Comparison of ENCODE assay signal across 21 mouse cellular contexts in the genomic region with DNA sequence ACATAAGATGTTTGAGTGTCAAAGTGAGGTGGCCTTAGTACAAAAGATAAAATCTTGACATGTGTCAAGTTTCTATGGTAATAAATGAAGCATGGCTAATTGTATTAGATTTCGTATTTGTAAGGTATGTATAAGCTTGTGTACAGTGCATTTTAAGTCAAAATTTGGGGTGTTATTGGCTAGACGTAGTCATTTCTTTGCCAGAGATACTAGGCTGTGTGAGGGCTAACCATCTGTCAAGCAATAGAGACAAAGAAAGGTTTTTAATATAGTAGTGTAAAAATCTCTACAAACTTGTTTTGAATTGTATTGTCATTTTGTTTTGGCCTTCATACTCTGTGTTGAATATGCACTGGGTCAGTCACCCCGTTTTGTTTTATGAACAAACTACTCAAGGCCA. TPM values are rescaled to one million over a fixed set of nuclear protein-coding genes. Genes with fewer than 3 reads are reported as not detected.
DNase-seq lines count a peak whose midpoint lies in the region; ATAC-seq and TF ChIP-seq lines count a peak whose summit lies in the region.
"Had no signal": no experiment of that assay in that cellular context is flagged by ENCODE, and none has a peak within 500 bp of the region (broad histone marks: within the 10 kb centered on the region; RNA-seq: fewer than 3 reads in every experiment).

No protein-coding gene starts in this region.

- no peak overlapping the region for H3K4me2 ChIP-seq in forebrain, postnatal 0 days (ENCODE audit: low read depth)
- H3K4me2 ChIP-seq in forebrain, embryonic 12.5 days: no peak overlapping the region
- no peak overlapping the region for H3K4me2 ChIP-seq in liver, embryonic 11.5 days
- H3K4me2 ChIP-seq: embryonic facial prominence, embryonic 12.5 days; hindbrain, embryonic 13.5 days had no signal

- no peak overlapping the region for H3K27ac ChIP-seq in forebrain, postnatal 0 days (ENCODE audit: low read depth, low read length)
- H3K27ac ChIP-seq in forebrain, embryonic 12.5 days: no peak overlapping the region
- no peak overlapping the region for H3K27ac ChIP-seq in liver, adult 2 months (replicated peaks; ENCODE audit: insufficient read depth, low read depth, low read length)
- H3K27ac ChIP-seq in liver, embryonic 11.5 days (ENCODE audit: low read depth, low read length): no peak overlapping the region
- H3K27ac ChIP-seq: embryonic facial prominence, embryonic 12.5 days; heart, embryonic 10.5 days; hindbrain, embryonic 13.5 days; hindbrain, postnatal 0 days had no signal

- H3K9me3 ChIP-seq in forebrain, postnatal 0 days (ENCODE audit: low read length): no peaks in the 10 kb centered on the region
- H3K9me3 ChIP-seq in forebrain, embryonic 12.5 days: no peaks in the 10 kb centered on the region
- H3K9me3 ChIP-seq in liver, embryonic 11.5 days (ENCODE audit: control insufficient read depth, low read length): no peaks in the 10 kb centered on the region
- H3K9me3 ChIP-seq: embryonic facial prominence, embryonic 12.5 days; heart, embryonic 10.5 days; hindbrain, embryonic 13.5 days had no signal

- no peaks in the 10 kb centered on the region for H3K36me3 ChIP-seq in forebrain, postnatal 0 days (ENCODE audit: insufficient read depth)
- no peaks in the 10 kb centered on the region for H3K36me3 ChIP-seq in forebrain, embryonic 12.5 days (replicated peaks)
- no peaks in the 10 kb centered on the region for H3K36me3 ChIP-seq in liver, adult 2 months (ENCODE audit: control insufficient read depth, insufficient read depth, low read length)
- no peaks in the 10 kb centered on the region for H3K36me3 ChIP-seq in liver, embryonic 11.5 days (ENCODE audit: control insufficient read depth, insufficient read depth, low read length)
- H3K36me3 ChIP-seq: embryonic facial prominence, embryonic 12.5 days; heart, embryonic 10.5 days; hindbrain, embryonic 13.5 days had no signal

- no peaks in the 10 kb centered on the region for H3K4me1 ChIP-seq in forebrain, postnatal 0 days (ENCODE audit: insufficient read depth)
- H3K4me1 ChIP-seq in forebrain, embryonic 12.5 days: peaks cover 10% of the 10 kb centered on the region
- H3K4me1 ChIP-seq in liver, adult 2 months (ENCODE audit: control insufficient read depth, insufficient read depth, low read length): no peaks in the 10 kb centered on the region
- no peaks in the 10 kb centered on the region for H3K4me1 ChIP-seq in liver, embryonic 11.5 days (replicated peaks; ENCODE audit: control insufficient read depth, insufficient read depth, low read length)
- H3K4me1 ChIP-seq: embryonic facial prominence, embryonic 12.5 days; heart, embryonic 10.5 days had no signal

- H3K9ac ChIP-seq in forebrain, postnatal 0 days: no peak overlapping the region
- H3K9ac ChIP-seq in forebrain, embryonic 12.5 days: no peak overlapping the region
- H3K9ac ChIP-seq in liver, adult 2 months (ENCODE audit: low read depth, low read length): no peak overlapping the region
- H3K9ac ChIP-seq in liver, embryonic 11.5 days (ENCODE audit: low read depth, low read length): no peak overlapping the region
- H3K9ac ChIP-seq: embryonic facial prominence, embryonic 12.5 days; hindbrain, embryonic 13.5 days had no signal

- peak; percentile 18 to 22 for DNase-seq in cerebellum, adult 18-20 months
- DNase-seq in cerebellum, postnatal 4 days (ENCODE audit: low spot score in 2 of 2): no peak
- DNase-seq in cerebellum, postnatal 10 days: peak; percentile 13 to 56
- no peak for DNase-seq in cerebellum, adult 11 months
- DNase-seq in forebrain, postnatal 0 days: peak; percentile 13
- DNase-seq in liver, adult 2 months (ENCODE audit: extremely low read depth, low read depth, low spot score): peak; percentile 36
- no peak for DNase-seq in liver, embryonic 11.5 days (ENCODE audit: low spot score)
- DNase-seq: adrenal gland, postnatal 14 days; gastrocnemius, postnatal 10 days; heart, adult 18-20 months; heart, postnatal 10 days; heart, postnatal 4 days; kidney, adult 11 months; kidney, adult 9 months had no signal

- no peak for TF ChIP-seq POLR2A in liver, adult 2 months (IDR thresholded peaks at IDR 0.05; ENCODE audit: extremely low read depth, insufficient read depth, low read length)

- H3K79me2 ChIP-seq in liver, adult 2 months (ENCODE audit: control insufficient read depth, insufficient read depth, low read length): no peaks in the 10 kb centered on the region

- 58% methylated on average over 3 of the region's 3 CpGs for WGBS in forebrain, postnatal 0 days
- 82% methylated on average over 3 of the region's 3 CpGs for WGBS in forebrain, embryonic 12.5 days
- WGBS in liver, adult 2 months: 69% methylated on average over 3 of the region's 3 CpGs
- 76% methylated on average over 3 of the region's 3 CpGs for WGBS in liver, embryonic 11.5 days

- no peak for ATAC-seq in forebrain, postnatal 0 days
- no peak for ATAC-seq in forebrain, embryonic 12.5 days (ENCODE audit: low FRiP score)
- no peak for ATAC-seq in liver, embryonic 11.5 days (replicated peaks; ENCODE audit: low FRiP score)
- ATAC-seq: activated CD4-positive, CD25-positive, alpha-beta regulatory T cell, adult 4 months; hindbrain, postnatal 0 days; Patski had no signal

- no peaks in the 10 kb centered on the region for H3K27me3 ChIP-seq in forebrain, postnatal 0 days (ENCODE audit: insufficient read depth, low read length)
- H3K27me3 ChIP-seq in forebrain, embryonic 12.5 days: no peaks in the 10 kb centered on the region
- no peaks in the 10 kb centered on the region for H3K27me3 ChIP-seq in liver, adult 2 months (ENCODE audit: control insufficient read depth, insufficient read depth, low read length)
- H3K27me3 ChIP-seq in liver, embryonic 11.5 days (replicated peaks; ENCODE audit: control insufficient read depth, insufficient read depth, low read length): no peaks in the 10 kb centered on the region
- H3K27me3 ChIP-seq: embryonic facial prominence, embryonic 12.5 days; hindbrain, embryonic 13.5 days; Patski had no signal

- no peak overlapping the region for H3K4me3 ChIP-seq in forebrain, postnatal 0 days (ENCODE audit: low read depth, low read length)
- H3K4me3 ChIP-seq in forebrain, embryonic 12.5 days (replicated peaks): no peak overlapping the region
- no peak overlapping the region for H3K4me3 ChIP-seq in liver, adult 2 months (ENCODE audit: insufficient read depth, low read depth, low read length)
- H3K4me3 ChIP-seq in liver, embryonic 11.5 days (ENCODE audit: low read depth, low read length): no peak overlapping the region
- H3K4me3 ChIP-seq: embryonic facial prominence, embryonic 12.5 days; heart, embryonic 10.5 days; hindbrain, embryonic 13.5 days had no signal

- no peak for TF ChIP-seq CTCF in forebrain, postnatal 0 days (IDR thresholded peaks at IDR 0.05; ENCODE audit: low read depth)
- no peak for TF ChIP-seq CTCF in liver, adult 2 months (IDR thresholded peaks at IDR 0.05; ENCODE audit: low read depth, low read length)

RNA-seq across cellular contexts. Expression of a gene that starts 4.4 kb away (rescaled TPM):
- 38.5 and 63.4 TPM in 2 replicates for total RNA-seq in forebrain, postnatal 0 days (2014; rRNA removed)
- 29.1 and 90.9 TPM in 2 replicates for polyA plus RNA-seq in forebrain, postnatal 0 days (2015; fragmentation: Nextera tagmentation; extraction: Ambion mirVana)
- polyA plus RNA-seq in forebrain, embryonic 12.5 days (2016; fragmentation: Nextera tagmentation; extraction: Ambion mirVana): 73.6 and 82.4 TPM in 2 replicates
- 51.7 and 52.6 TPM in 2 replicates for total RNA-seq in liver, adult 2 months (2014; rRNA removed)
- polyA plus RNA-seq in liver, adult 2 months (2012; rRNA removed): 16.2 and 17.8 TPM in 2 replicates
- 6.6 and 7.6 TPM in 2 replicates for polyA plus RNA-seq in liver, embryonic 11.5 days (2014; fragmentation: Nextera tagmentation; extraction: Ambion mirVana)

Comparison
In these comparisons a context has a peak if more than half of its experiments do, and no peak if none do; other contexts are left out.
1. DNase-seq: peak in cerebellum, adult 18-20 months (2 of 2), cerebellum, postnatal 10 days (2 of 2), forebrain, postnatal 0 days (single experiment) and liver, adult 2 months (single experiment); none in cerebellum, postnatal 4 days (0 of 2), cerebellum, adult 11 months (single experiment) and liver, embryonic 11.5 days (single experiment).